Comparison of ENCODE assay signal across 13 mouse cellular contexts in the genomic region with DNA sequence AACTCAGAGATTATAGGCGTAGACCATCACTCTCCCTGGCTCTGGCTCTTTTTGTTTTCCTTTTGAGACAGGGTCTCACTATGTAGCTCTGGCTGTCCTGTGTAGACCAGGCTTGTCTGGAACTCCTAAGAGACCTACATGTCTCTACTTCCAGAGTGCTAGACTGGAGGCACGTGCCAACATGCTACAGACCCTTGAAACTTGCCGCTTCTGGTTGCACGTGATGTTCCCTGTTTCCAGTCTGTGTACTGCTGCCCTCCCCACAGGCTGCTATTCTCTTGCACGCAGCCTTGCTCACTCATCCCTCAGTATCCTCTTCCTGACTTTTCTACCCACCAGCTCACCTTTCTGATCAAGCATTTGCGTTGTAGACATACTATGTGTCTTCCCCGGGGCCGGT. TPM values are rescaled to one million over a fixed set of nuclear protein-coding genes. Genes with fewer than 3 reads are reported as not detected.
DNase-seq lines count a peak whose midpoint lies in the region; ATAC-seq and TF ChIP-seq lines count a peak whose summit lies in the region.
"Had no signal": no experiment of that assay in that cellular context is flagged by ENCODE, and none has a peak within 500 bp of the region (broad histone marks: within the 10 kb centered on the region; RNA-seq: fewer than 3 reads in every experiment).

No protein-coding gene starts in this region.

- H3K9me3 ChIP-seq in heart, embryonic 11.5 days (replicated peaks; ENCODE audit: control insufficient read depth, low read length) = no peaks in the 10 kb centered on the region
- H3K9me3 ChIP-seq in stomach, embryonic 14.5 days (ENCODE audit: control insufficient read depth, low read depth, low read length) = no peaks in the 10 kb centered on the region
- H3K9me3 ChIP-seq: liver, embryonic 13.5 days had no signal

- H3K4me3 ChIP-seq in heart, embryonic 11.5 days (ENCODE audit: low read depth, low read length) = no peak overlapping the region
- no peak overlapping the region for H3K4me3 ChIP-seq in embryonic fibroblast, embryonic 13.5 days (ENCODE audit: insufficient read depth, low read length)
- H3K4me3 ChIP-seq in stomach, embryonic 14.5 days (ENCODE audit: low read depth, low read length) = no peak overlapping the region

- H3K36me3 ChIP-seq in heart, embryonic 11.5 days (ENCODE audit: control insufficient read depth, insufficient read depth, low read length) = no peaks in the 10 kb centered on the region
- H3K36me3 ChIP-seq in stomach, embryonic 14.5 days (ENCODE audit: control insufficient read depth, insufficient read depth, low read length) = no peaks in the 10 kb centered on the region
- H3K36me3 ChIP-seq: liver, embryonic 13.5 days had no signal

- H3K27ac ChIP-seq in heart, embryonic 11.5 days (ENCODE audit: low read depth, low read length) = peak overlapping the region; percentile 93; the same call in 1 of the 2 replicates
- peak overlapping the region; percentile 89 for H3K27ac ChIP-seq in embryonic fibroblast, embryonic 13.5 days (ENCODE audit: insufficient read depth, low read length)
- peak overlapping the region; percentile 84 for H3K27ac ChIP-seq in stomach, embryonic 14.5 days (ENCODE audit: low read length)
- H3K27ac ChIP-seq: liver, embryonic 13.5 days had no signal

- peak overlapping the region; percentile 56; the same call in 1 of the 2 replicates for H3K9ac ChIP-seq in heart, embryonic 11.5 days (ENCODE audit: low read depth, low read length)
- H3K9ac ChIP-seq in stomach, embryonic 14.5 days (replicated peaks; ENCODE audit: low read depth, low read length) = no peak overlapping the region
- H3K9ac ChIP-seq: liver, embryonic 13.5 days had no signal

- no peak for TF ChIP-seq POLR2A in embryonic fibroblast, embryonic 13.5 days (IDR thresholded peaks at IDR 0.05; ENCODE audit: low read depth, low read length)

- TF ChIP-seq CTCF in embryonic fibroblast, embryonic 13.5 days (IDR thresholded peaks at IDR 0.05; ENCODE audit: borderline replicate concordance, insufficient read depth, low read length) = no peak

- intact Hi-C loops in heart, postnatal 36 days (cut with DNase I) = no loop called here

- H3K4me2 ChIP-seq in heart, embryonic 11.5 days = no peak overlapping the region
- peak overlapping the region; percentile 41; the same call in 1 of the 2 replicates for H3K4me2 ChIP-seq in stomach, embryonic 14.5 days (replicated peaks; ENCODE audit: low read depth, low read length)

- H3K4me1 ChIP-seq in heart, embryonic 11.5 days (ENCODE audit: control insufficient read depth, insufficient read depth, low read length) = peaks cover 28% of the 10 kb centered on the region
- peaks cover 11% of the 10 kb centered on the region for H3K4me1 ChIP-seq in embryonic fibroblast, embryonic 13.5 days (ENCODE audit: control insufficient read depth, insufficient read depth, low read length)
- H3K4me1 ChIP-seq in stomach, embryonic 14.5 days (ENCODE audit: control insufficient read depth, insufficient read depth, low read length) = peaks cover 30% of the 10 kb centered on the region

- DNase-seq in heart, postnatal 36 days = no peak
- DNase-seq in lung, adult 18-20 months = peak; percentile 48 to 64
- DNase-seq in lung, postnatal 4 days = no peak
- DNase-seq in thymus, postnatal 36 days = no peak
- no peak for DNase-seq in left cerebral cortex, adult 8-10 months (ENCODE audit: low spot score in 2 of 2)
- DNase-seq: adrenal gland, postnatal 14 days; cerebellum, adult 11-12 months; layer of hippocampus, postnatal 36 days; liver, embryonic 13.5 days; midbrain, embryonic 14.5 days had no signal

- 72% methylated on average over 8 of the region's 8 CpGs for WGBS in heart, embryonic 11.5 days (ENCODE audit: insufficient replicate concordance)
- WGBS in stomach, embryonic 14.5 days = 81% methylated on average over 8 of the region's 8 CpGs

- ATAC-seq in heart, embryonic 11.5 days (replicated peaks; ENCODE audit: insufficient number of reproducible peaks, low FRiP score, low TSS enrichment) = no peak
- ATAC-seq in stomach, embryonic 14.5 days (ENCODE audit: insufficient number of reproducible peaks, insufficient read depth, low FRiP score, low read depth) = no peak

- no peaks in the 10 kb centered on the region for H3K27me3 ChIP-seq in heart, embryonic 11.5 days (ENCODE audit: control insufficient read depth, insufficient read depth, low read length)
- H3K27me3 ChIP-seq in stomach, embryonic 14.5 days (ENCODE audit: control insufficient read depth, insufficient read depth, low read length) = no peaks in the 10 kb centered on the region

RNA-seq across cellular contexts. Expression of gene Txn2, which starts 22.7 kb away (rescaled TPM):
- 284 and 293 TPM in 2 replicates for polyA plus RNA-seq in heart, embryonic 11.5 days (2014; fragmentation: Nextera tagmentation; extraction: Ambion mirVana)
- 100 to 1,000 TPM; 276 to 279 TPM for total RNA-seq in heart, postnatal 36 days (2021)
- 229 and 271 TPM in 2 replicates for polyA plus RNA-seq in embryonic fibroblast, embryonic 13.5 days (2011; ENCODE audit: insufficient read length, low read depth, missing spikeins)
- 242 and 259 TPM in 2 replicates for polyA plus RNA-seq in stomach, embryonic 14.5 days (2014; fragmentation: Nextera tagmentation; extraction: Ambion mirVana)
- total RNA-seq in left cerebral cortex, adult 8-10 months (2022) = 100 to 1,000 TPM; 126 to 139 (median 131) TPM

RNA-seq across cellular contexts. Expression of gene Foxred2, which starts 50.4 kb away (rescaled TPM):
- 1.2 and 1.7 TPM in 2 replicates for polyA plus RNA-seq in heart, embryonic 11.5 days (2014; fragmentation: Nextera tagmentation; extraction: Ambion mirVana)
- total RNA-seq in heart, postnatal 36 days (2021) = under 1 TPM; 0.44 to 0.57 TPM
- 2.4 and 3.9 TPM in 2 replicates for polyA plus RNA-seq in embryonic fibroblast, embryonic 13.5 days (2011; ENCODE audit: insufficient read length, low read depth, missing spikeins)
- 3.3 and 5.5 TPM in 2 replicates for polyA plus RNA-seq in stomach, embryonic 14.5 days (2014; fragmentation: Nextera tagmentation; extraction: Ambion mirVana)
- 10 to 100 TPM; 12.1 to 15.8 (median 14.5) TPM for total RNA-seq in left cerebral cortex, adult 8-10 months (2022)

Comparison
In these comparisons a context has a peak if more than half of its experiments do, and no peak if none do; other contexts are left out.
1. DNase-seq: peak in lung, adult 18-20 months (2 of 2); none in heart, postnatal 36 days (0 of 2), lung, postnatal 4 days (0 of 2), thymus, postnatal 36 days (0 of 2) and left cerebral cortex, adult 8-10 months (0 of 2).
2. Peak in every context shown above with its lines, with median percentiles within 50 percentile points of each other: H3K27ac ChIP-seq.